Mouse (Mus musculus) neural tube, embryonic 11.5 days (tissue): ENCODE measurements around the gene Prkch. TPM values are rescaled to one million over a fixed set of nuclear protein-coding genes. Genes with fewer than 3 reads are reported as not detected.

Source experiments
- ATAC-seq: fragments of 200-750 bp; cut with Nextera tagmentation; 2 replicates; pipeline ENCODE4 v1.8.0; 2017; ENCODE audit warnings: moderate number of reproducible peaks, mild to moderate bottlenecking, moderate TSS enrichment, moderate library complexity; ENCODE audit not compliant: insufficient read depth, low FRiP score, low TSS enrichment
- DNase-seq: peaks from one replicate; pipeline ENCODE4 v3.0.0-alpha.2; 2015; ENCODE audit warnings: low spot score
- H3K27ac ChIP-seq: fragments of 300-500 bp; sonication (generic); 2 replicates; pipeline ENCODE4 v1.5.1; 2014; ENCODE audit warnings: low read depth, mild to moderate bottlenecking, low read length
- H3K27me3 ChIP-seq: fragments of 300-500 bp; sonication (generic); 2 replicates; pipeline ENCODE4 v1.6.1; 2014; ENCODE audit warnings: mild to moderate bottlenecking, low read length, mixed read lengths; ENCODE audit not compliant: control insufficient read depth, insufficient read depth
- H3K36me3 ChIP-seq: fragments of 300-500 bp; sonication (generic); 2 replicates; pipeline ENCODE4 v1.6.1; 2014; ENCODE audit warnings: mild to moderate bottlenecking, low read length, moderate library complexity, mixed read lengths; ENCODE audit not compliant: control insufficient read depth, insufficient read depth
- H3K4me1 ChIP-seq: fragments of 300-500 bp; sonication (generic); 2 replicates; pipeline ENCODE4 v1.6.1; 2014; ENCODE audit warnings: low read length, mixed read lengths; ENCODE audit not compliant: control insufficient read depth, insufficient read depth
- H3K4me2 ChIP-seq: fragments of 300-500 bp; sonication (generic); 2 replicates; pipeline ENCODE4 v1.6.1; 2014; ENCODE audit warnings: low read depth, mild to moderate bottlenecking, moderate library complexity
- H3K4me3 ChIP-seq: fragments of 300-500 bp; sonication (generic); 2 replicates; pipeline ENCODE4 v1.5.1; 2014; ENCODE audit warnings: low read depth, low read length
- H3K9ac ChIP-seq: fragments of 300-500 bp; sonication (generic); 2 replicates; pipeline ENCODE4 v1.6.1; 2014; ENCODE audit warnings: mild to moderate bottlenecking, low read length
- H3K9me3 ChIP-seq: fragments of 300-500 bp; sonication (generic); 2 replicates; pipeline ENCODE4 v1.6.1; 2016; ENCODE audit warnings: low read length; ENCODE audit not compliant: control insufficient read depth
- WGBS: fragments of 180-500 bp; shearing (Covaris S2); extraction: QIAGEN DNeasy Blood & Tissue Kit; methylation state at CpG from one replicate; pipeline ENCODE4 v1.1.7; 2014; 5-methylcytosine and 5-hydroxymethylcytosine counted together
- polyA plus RNA-seq: library from polyadenylated mRNA; unstranded; fragments of >200 nt; fragmentation: Nextera tagmentation; extraction: Ambion mirVana; gene quantifications from 2 replicates; pipeline ENCODE4 v1.2.1, GENCODE M21; 2014

Gene Prkch
- polyA plus RNA-seq, 1 experiment from 2014 or later = 11.7 TPM

- Histone ChIP-seq H3K4me1 (peaks cover 2% of the 10 kb centered on the region; the same call in 1 of the 2 replicates), H3K9me3 (no peaks in the 10 kb centered on the region), H3K27ac (no peak overlapping the region), H3K4me3 (no peak overlapping the region), H3K36me3 (no peaks in the 10 kb centered on the region), H3K4me2 (no peak overlapping the region), H3K27me3 (no peaks in the 10 kb centered on the region), H3K9ac (no peak overlapping the region)
- WGBS = 81% methylated on average over 5 of the region's 5 CpGs
- ATAC-seq (no peak), DNase-seq (no peak)
These were observed 226.3 kb downstream of the Prkch start for GRCm38 (mm10) chr12:73810903-73811302.

GRCm38 (mm10) chr12:73812198-73812597, 227.6 kb downstream of the Prkch start:
- H3K9ac ChIP-seq = no peak overlapping the region
- no peak for DNase-seq
- H3K36me3 ChIP-seq = no peaks in the 10 kb centered on the region
- no peak overlapping the region for H3K4me2 ChIP-seq
- H3K4me3 ChIP-seq = no peak overlapping the region
- peaks cover 2% of the 10 kb centered on the region; the same call in 1 of the 2 replicates for H3K4me1 ChIP-seq
- ATAC-seq = no peak
- no peaks in the 10 kb centered on the region for H3K9me3 ChIP-seq
- H3K27me3 ChIP-seq = no peaks in the 10 kb centered on the region
- H3K27ac ChIP-seq = no peak overlapping the region
- 84% methylated on average over 6 of the region's 6 CpGs for WGBS

- Histone ChIP-seq H3K4me3 (no peak overlapping the region), H3K9me3 (no peaks in the 10 kb centered on the region), H3K4me1 (peaks cover 2% of the 10 kb centered on the region; the same call in 1 of the 2 replicates), H3K9ac (no peak overlapping the region), H3K27ac (no peak overlapping the region), H3K4me2 (no peak overlapping the region), H3K36me3 (no peaks in the 10 kb centered on the region), H3K27me3 (no peaks in the 10 kb centered on the region)
- DNase-seq (no peak), ATAC-seq (no peak)
- 71% methylated on average over 11 of the region's 11 CpGs for whole genome bisulfite sequencing
These were observed 228.7 kb downstream of the Prkch start for GRCm38 (mm10) chr12:73813016-73813900.

GRCm38 (mm10) chr12:73814056-73814735, 229.6 kb downstream of the Prkch start:
- WGBS = 84% methylated on average over 5 of the region's 5 CpGs
- Histone ChIP-seq H3K27me3 (no peaks in the 10 kb centered on the region), H3K4me3 (no peak overlapping the region), H3K9ac (no peak overlapping the region), H3K9me3 (no peaks in the 10 kb centered on the region), H3K4me2 (no peak overlapping the region), H3K36me3 (no peaks in the 10 kb centered on the region), H3K4me1 (peaks cover 2% of the 10 kb centered on the region; the same call in 1 of the 2 replicates), H3K27ac (no peak overlapping the region)
- ATAC-seq (no peak), DNase-seq (no peak)

GRCm38 (mm10) chr12:73814897-73815296, 230.3 kb downstream of the Prkch start:
- Histone ChIP-seq H3K36me3 (no peaks in the 10 kb centered on the region), H3K27me3 (no peaks in the 10 kb centered on the region), H3K4me2 (no peak overlapping the region), H3K4me3 (no peak overlapping the region), H3K27ac (no peak overlapping the region), H3K9me3 (no peaks in the 10 kb centered on the region), H3K4me1 (peaks cover 2% of the 10 kb centered on the region; the same call in 1 of the 2 replicates), H3K9ac (no peak overlapping the region)
- 85% methylated on average over 2 of the region's 2 CpGs for WGBS
- ATAC-seq (no peak), DNase-seq (no peak)

- no peaks in the 10 kb centered on the region for H3K36me3 ChIP-seq
- 86% methylated on average over 4 of the region's 4 CpGs for WGBS
- H3K4me3 ChIP-seq = no peak overlapping the region
- no peak for DNase-seq
- H3K4me2 ChIP-seq = no peak overlapping the region
- no peak overlapping the region for H3K9ac ChIP-seq
- H3K27ac ChIP-seq = no peak overlapping the region
- H3K27me3 ChIP-seq = no peaks in the 10 kb centered on the region
- no peaks in the 10 kb centered on the region for H3K9me3 ChIP-seq
- peaks cover 1% of the 10 kb centered on the region; the same call in 1 of the 2 replicates for H3K4me1 ChIP-seq
- ATAC-seq = no peak
These were observed 230.9 kb downstream of the Prkch start for GRCm38 (mm10) chr12:73815463-73815862.

- H3K27me3 ChIP-seq = no peaks in the 10 kb centered on the region
- no peaks in the 10 kb centered on the region for H3K36me3 ChIP-seq
- no peak overlapping the region for H3K4me3 ChIP-seq
- no peak overlapping the region for H3K4me2 ChIP-seq
- no peaks in the 10 kb centered on the region for H3K9me3 ChIP-seq
- 68% methylated on average over 2 of the region's 2 CpGs for WGBS
- DNase-seq (no peak), ATAC-seq (no peak)
- H3K4me1 ChIP-seq = no peaks in the 10 kb centered on the region; the same call in 1 of the 2 replicates
- no peak overlapping the region for H3K27ac ChIP-seq
- H3K9ac ChIP-seq = no peak overlapping the region
These were observed 231.3 kb downstream of the Prkch start for GRCm38 (mm10) chr12:73815892-73816291.

- Histone ChIP-seq H3K9me3 (no peaks in the 10 kb centered on the region), H3K27me3 (no peaks in the 10 kb centered on the region), H3K9ac (no peak overlapping the region), H3K36me3 (no peaks in the 10 kb centered on the region), H3K4me2 (no peak overlapping the region), H3K27ac (no peak overlapping the region), H3K4me3 (no peak overlapping the region), H3K4me1 (no peaks in the 10 kb centered on the region)
- 83% methylated on average over 1 of the region's 1 CpGs for WGBS
- ATAC-seq (no peak), DNase-seq (no peak)
These were observed 232.3 kb downstream of the Prkch start for GRCm38 (mm10) chr12:73816866-73817265.
